Mouse (Mus musculus) urinary bladder, postnatal 4 days (tissue): ENCODE measurements around the gene Zswim1.
A peak's percentile ranks its signal among the peaks of the same experiment; 100 is the strongest.

Experiments
- DNase-seq, 2 experiments: peaks; one replicate each; pipeline ENCODE4 v3.0.0; 2021 to 2022; ENCODE audit warnings: low spot score in 2 of 2

Gene Zswim1

DNA sequence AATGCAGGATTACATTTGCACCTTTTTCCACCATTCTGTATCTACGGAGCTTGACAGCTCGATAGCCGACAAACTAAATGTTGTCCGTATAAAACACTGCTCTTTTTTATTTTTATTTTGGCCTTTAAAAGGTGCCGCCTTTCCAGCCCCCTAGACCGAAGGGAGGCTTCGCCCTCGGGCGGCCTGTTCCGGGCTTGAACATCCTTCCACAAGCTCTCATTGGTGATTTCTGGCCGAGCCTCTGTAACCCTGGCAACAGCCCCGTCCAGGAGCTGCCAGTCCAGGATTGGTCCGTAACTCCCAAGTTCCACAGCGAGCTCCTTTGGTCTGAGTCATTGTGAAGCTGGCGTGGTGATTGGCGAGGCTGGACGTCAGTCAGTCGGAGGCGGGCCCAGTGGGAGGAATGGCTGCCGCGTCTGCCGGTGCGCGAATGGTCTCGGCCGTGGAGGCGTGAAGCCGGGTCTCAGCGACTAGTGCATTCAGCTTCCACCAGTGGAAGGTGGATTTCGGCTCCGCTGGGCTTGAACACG lies at the start of gene Zswim1:
Gene Zswim1, plus strand, starts transcription at position 51 of the 530 bp plus-strand sequence.
- DNase-seq: peak; percentile 99 to 100

DNA sequence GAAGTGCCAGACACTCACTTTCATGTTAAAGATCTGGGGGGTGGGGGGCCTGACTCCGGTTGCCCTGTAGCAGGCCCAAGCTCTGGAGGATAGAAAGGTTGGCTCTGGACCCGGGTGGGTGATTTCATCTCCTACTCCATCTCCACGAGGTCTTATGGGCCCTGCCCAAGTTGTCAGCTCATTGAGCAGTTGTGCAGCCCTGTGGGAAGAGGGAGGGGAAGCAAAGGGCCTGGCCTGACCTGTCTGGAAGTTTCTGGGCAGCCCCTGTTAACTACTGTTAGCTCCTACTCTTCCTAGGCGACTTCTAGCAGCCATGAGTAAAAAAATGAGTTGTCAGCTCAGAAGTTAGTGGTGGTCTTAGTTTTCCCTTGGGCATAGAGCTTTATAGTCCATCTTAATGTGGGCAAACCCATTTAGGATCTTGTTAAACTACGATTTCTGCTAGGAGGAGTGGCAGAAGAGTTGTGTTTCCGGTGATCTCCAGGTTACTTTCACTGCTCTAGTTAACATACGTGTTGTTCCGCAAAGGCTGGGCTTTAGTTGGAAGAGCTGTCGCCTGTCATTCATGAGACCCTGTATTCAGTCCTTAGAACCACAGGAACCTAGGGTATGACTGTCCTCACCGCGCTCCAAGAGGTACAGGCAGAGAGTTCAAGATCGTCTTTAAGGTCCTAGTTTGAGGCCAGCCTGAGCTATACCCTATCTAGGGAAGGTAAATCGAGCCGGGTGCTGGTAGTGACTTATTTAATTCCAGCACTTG lies 49.1 kb upstream of the Zswim1 start:
- no peak for DNase-seq

DNA sequence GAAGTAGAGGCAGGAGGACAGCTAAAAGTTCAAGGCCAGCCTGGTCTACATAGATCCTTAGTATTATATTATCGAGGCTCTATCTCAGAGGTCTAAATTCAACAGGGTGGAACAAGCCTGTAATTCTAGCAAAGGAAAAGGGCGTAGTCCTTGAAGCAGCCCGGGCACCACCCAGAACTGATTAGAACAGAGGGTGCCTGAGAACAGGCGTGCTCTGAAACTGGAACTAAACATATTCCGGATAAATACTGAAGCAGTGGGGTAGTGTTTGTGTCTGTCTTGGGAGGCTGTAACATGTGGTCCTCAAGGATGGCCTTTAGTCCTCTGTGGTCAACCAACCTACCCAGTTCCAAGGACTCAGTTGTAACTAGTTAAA lies 48.5 kb upstream of the Zswim1 start:
- DNase-seq: no peak

DNA sequence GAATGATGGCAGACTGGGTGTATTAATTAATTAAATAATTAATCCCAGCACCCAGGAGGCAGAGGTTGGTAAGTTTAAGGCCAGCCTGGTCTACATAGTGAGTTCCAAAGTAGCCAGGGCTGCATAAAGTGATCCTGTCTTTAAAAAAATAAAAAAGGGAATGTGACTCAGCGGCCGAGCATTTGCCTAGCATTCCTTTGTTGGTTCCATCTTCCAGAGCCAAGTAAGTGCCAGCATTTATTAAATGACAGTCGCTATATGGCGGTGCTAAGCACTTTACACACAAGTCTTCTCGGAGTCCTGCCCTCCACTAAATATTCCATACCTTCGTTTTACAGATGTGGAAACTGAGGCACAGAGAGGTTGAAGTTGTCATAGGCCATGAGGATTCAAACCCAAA lies 46.4 kb upstream of the Zswim1 start:
- DNase-seq: no peak

DNA sequence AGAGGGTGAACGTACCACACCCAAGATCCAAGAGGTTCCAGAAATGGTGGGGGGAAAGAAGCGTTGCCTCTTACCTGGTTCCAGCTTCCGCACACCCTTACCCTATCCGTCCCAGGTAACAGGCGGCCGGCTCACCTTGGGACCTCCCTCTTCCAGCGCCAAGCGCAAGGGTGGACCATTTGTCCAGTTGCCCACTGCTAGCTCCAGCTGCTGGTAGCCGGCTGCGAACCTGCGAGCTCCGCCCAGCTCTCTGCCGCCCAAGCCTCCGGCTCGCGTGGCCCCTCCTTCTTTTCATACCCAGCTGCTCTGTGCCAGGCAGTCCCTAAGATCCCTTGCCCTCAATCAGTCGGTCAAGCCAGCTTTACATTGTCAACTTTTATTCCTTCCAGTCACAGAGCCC lies 45.7 kb upstream of the Zswim1 start:
- DNase-seq: no peak

DNA sequence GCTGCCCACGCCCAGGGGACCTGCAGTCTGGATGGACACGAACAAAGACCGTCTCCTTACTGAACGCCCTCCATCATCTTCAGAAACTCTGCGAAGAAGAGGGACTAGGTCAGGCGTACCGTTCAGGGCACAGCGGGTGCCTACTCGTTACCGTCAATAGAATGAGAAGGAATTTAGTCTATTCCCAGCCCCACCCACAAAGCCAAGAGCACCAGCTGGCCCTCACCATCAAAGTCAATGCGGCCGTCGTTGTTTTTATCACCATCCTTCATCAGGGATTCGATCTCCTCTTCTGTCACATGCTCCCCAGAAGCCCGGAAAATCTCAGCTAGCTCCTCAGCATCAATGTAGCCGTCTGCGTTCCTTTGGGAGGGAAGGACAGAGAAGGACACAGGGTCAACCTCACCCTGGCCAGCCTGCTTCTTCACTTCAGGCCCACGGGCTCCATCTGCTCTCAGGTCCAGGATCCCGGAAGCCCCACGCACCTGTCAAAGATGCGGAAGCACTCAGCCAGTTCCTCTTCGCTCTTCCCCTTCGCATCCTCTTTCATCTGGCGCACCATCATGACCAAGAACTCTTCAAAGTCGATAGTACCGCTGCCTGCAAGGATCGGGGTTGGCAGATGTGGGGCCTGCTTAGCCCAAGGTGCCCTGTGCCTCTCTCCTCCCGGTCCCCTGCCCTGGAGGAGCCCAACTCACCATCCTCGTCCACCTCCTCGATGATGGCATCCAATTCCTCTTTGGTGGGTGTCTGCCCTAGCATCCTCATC lies 45.1 kb upstream of the Zswim1 start:
- DNase-seq: no peak

DNA sequence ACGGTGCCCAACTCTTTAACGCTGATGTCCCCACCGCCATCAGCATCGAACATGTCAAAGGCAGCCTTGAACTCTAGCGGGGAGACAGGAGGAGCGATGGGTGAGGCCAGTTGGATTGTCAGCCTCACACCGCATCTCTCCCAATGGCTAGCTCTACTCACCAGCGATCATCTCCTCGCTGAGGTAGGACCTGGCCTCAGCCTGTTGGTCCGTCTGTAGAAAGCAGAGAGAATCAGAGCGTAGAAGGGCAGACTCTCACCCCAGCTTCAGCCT lies 44.5 kb upstream of the Zswim1 start:
- no peak for DNase-seq

DNA sequence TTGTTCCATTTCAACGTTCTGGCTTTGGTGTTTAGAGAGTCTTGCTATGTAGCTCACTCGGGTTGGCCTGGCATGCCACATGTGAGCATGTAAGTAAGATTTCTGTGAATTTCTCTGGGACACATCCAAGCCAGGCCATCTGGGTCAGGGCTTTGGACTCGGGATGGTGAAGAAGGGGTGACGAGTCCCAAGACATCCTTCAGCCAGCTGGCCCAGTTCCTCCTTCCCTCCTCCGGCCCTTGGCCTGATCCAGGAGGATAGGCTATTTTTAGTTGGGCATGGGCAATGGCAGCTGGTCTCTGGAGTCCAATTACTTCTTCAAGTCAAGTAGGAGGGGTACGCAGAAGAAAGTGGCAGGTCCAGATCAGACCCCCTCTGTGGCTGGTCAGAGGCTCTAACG lies 43.7 kb upstream of the Zswim1 start:
- DNase-seq: no peak

DNA sequence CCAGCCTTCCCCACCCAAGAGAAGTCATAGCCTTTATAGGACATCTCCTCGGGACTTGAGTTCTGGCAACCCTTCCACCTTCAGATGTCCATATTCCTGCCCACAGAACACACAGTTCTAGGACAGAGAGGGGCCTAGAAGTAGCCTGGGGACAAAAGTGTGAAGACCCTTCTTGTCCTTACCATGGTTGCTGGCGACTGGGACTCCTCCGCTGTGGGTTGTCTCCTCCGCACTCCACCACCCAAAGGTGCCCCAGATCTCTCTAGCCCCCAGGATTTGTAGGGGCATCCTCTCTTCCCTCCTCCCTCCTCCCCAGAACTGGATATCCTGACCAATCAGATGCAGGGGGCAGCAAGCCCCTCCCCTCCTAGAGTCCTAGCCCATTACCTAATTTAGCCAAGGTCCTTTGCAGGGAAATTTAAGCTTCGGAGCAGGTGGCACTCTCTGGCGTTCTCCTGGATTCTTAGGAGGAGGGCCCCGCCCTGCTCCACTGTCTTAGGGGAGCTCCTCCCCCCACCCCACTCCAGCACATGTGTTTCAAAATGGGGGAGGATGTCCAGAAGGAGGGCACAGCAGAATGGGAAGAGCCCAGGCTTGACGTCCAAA lies 42.9 kb upstream of the Zswim1 start, which contains the start of gene Tnnc2:
Gene Tnnc2, minus strand, starts transcription at position 487 of the 606 bp plus-strand sequence.
- DNase-seq: no peak

DNA sequence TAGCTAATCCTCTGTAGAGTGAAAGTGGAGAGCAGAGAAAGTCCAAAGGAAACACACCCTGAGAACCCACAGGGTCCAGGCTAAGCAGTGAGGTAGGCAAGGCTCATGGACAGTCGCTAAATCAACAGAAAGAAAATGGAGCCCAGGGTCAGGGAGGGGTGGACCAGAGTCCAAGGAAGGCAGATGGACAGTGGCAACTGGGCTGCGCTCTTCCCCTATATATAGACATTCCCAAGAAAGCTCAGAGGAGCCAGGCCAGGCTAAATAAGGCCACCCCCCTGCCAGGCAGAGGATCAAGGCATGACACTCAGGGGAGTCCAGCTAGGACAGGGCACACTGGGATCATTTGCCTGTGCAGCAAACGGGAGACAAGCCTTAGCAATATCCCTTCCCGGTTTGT lies 40.6 kb upstream of the Zswim1 start:
- DNase-seq: no peak

DNA sequence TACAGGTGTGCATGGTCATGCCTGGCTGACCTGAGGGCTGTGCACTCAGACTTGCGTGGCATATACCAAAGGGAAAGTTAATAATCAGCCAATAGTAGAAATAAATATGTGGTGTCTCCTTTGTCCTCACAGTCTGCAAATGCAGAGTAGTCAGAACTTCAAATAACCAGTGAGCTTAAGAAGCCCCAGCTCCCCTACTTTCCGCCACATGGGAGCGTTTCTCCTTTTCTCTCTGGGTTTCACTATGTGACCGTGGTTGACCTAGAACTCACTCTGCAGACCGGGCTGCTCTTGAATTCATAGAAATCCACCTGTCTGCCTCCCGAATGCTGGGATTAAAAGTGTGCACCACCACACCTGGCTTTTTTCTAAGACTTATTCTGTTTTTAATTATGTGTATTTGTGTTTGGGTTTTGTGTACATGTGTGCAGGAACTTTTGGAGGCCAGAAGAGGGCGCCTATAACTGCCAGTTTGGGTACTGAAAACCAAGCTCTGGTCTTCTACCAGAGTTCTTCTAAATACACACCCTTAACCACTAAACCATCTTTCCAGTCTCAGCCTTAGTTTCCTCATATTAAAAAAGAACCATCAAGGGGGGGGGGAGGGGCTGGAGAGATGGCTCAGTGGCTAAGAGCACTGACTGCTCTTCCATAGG lies 38.4 kb upstream of the Zswim1 start:
- no peak for DNase-seq

DNA sequence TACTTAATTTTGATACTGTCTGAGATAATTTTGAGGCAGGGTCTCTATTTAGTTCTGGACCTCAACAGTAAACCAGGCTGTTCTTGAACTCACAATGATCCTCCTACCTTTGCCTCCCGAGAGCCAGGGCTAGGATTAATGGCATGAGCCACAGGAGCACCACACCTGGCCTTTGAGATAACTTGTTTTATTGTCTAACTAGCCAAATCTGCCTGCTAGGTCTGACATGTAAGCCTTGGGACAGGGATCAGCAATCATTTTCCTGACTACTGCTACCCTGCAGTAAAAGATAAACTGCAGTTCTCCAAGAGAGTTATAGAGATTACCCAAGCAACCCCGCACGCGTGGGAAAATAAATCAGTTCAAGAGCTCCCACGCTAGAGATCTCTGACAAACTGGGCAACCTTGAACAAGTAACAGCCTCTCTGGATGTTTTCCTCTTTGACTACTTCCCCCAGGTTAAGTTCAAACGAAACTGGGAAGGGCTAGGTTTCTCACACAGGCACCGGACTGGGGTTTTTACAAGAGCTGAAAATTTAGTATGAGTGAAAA lies 37.5 kb upstream of the Zswim1 start:
- no peak for DNase-seq

DNA sequence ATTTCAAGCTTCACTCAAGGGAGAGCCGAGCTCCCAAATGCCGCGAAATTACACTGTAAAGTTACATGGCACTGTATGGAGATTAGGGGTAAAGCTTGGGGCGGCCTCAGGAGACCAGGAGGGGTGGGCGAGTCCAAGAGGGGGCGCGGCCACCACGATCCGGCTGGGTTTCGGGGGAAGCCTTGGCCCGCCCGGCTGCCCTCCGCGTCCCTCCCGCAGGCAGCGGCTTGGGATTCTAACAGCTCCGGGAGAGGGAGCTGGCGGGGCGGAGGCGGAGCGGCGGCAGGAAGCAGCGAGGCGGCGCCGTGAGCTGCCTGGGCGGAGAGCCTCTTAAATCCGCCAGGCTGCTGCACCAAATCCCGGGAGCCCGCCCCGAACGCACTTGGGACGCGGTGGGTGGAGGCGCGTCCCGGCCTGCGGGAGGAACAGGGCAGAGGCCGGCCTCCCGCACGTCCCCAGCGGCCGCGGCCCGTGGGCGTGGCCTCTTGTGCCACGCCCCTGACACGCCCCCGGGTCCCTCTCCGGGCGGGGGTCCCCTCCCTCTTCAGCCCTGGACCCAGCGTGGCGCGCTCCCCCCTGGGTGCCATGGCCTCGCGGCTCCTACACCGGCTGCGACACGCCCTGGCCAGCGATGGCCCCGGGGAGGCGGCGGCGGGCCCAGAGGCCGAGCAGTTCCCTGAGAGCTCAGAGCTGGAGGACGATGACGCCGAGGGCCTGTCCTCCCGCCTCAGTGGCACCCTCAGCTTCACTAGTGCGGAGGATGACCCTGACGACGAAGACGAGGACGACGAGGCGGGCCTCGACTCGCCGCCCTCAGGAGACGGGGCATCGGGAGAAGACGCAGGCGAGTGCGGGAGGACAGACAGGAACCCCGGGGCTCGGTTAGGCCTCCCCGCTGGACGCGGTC lies 36.8 kb upstream of the Zswim1 start, which contains the start of gene Snx21:
Gene Snx21, plus strand, starts transcription at position 343 of the 907 bp plus-strand sequence.
- peak; percentile 81 to 89 for DNase-seq

DNA sequence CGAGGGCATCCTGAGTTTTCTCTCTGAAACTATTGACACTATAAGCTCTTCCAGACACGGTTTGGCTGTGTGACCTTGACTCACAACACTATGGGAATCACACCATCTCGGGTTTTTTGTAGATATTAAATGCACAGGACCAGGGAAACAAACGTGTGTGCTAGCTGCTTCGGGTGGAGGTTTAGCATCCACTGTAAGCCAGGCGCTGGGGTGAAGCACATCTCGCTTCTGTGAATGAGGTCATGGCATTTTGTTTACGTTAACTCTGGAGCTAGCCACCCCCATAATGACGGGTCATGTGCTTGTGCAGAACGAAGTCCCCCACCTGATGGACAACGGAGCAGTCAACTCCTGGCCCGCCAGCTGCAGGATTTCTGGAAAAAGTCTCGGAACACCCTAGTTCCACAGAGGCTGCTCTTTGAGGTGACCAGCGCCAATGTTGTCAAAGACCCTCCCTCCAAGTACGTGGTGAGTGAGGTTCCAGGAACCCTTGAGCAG lies 36.0 kb upstream of the Zswim1 start:
- DNase-seq: no peak

DNA sequence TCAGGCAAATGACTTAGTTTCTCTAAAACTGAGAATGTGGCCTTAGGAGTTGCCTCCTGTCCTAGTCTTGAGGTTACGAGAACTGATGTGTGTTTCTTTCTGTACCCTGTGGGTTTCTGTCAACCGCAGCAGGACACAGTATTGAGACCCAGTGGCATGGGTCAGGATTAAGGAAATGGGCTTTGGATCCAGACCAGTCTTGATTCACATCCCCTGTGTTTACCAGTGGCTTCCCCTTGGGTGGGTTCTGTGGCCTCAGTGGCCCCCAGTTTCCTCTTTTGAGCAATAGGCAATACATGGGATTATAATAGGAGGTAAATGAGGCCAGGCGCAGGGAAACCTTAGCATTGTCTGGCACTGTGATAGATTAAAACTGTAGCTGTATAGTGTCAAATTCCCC lies 35.5 kb upstream of the Zswim1 start:
- DNase-seq: no peak

DNA sequence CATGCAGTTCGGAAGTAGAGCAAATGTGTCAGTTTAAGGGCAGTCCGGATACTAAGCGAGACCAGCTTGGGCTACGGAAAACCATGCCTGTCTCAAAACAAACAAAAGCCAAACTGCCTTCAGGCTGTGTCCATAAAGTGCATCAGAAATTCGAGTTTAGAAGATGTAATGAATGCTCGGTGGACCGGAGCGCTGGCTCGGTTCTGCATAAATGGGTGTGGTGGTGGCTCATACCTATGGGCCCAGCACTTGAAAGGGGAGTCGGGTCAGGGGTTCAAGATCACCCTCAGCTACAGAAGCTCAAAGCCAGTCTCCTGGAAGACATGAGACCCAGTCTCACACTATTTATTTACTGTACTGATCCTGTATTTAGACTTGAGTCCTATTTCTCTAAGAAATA lies 34.7 kb upstream of the Zswim1 start:
- DNase-seq: no peak

DNA sequence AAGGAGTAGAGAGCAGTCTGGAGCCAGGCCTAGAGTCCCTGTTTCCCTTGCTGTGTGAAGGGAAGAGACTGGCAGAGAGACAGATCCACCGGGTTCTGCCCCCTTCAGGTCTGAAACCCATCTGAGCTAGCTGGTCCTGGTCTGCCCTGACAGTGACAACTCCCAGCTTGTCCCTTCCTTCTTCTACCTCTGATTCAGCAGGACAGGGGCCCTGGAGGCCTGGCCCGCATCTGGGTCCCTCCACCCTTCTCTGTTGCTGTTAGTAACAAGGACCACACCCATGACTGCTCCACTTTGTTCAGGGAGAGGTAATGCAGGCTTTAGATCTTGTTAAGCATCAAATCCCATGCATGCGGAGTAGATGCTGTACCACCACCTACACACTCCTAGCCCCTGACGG lies 34.1 kb upstream of the Zswim1 start:
- DNase-seq: no peak

DNA sequence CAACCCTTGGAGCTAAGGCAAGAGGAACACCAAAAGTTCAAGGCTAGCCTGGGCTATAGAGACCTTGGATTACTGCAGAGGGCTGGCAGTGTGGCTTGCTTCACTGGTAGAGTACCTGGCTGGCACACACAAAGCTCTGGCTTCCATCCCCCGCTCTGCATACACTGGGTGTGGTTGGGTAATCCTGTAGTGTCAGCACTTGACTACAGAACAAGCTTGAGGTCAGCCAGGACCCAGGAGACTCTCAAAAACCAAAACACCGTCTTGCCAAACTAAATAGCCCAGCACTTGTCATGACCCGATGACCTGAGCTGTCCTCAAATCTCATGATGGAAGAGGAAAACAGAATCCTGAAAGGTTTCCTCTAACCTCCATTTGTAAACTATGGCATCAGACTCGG lies 32.0 kb upstream of the Zswim1 start:
- no peak for DNase-seq

DNA sequence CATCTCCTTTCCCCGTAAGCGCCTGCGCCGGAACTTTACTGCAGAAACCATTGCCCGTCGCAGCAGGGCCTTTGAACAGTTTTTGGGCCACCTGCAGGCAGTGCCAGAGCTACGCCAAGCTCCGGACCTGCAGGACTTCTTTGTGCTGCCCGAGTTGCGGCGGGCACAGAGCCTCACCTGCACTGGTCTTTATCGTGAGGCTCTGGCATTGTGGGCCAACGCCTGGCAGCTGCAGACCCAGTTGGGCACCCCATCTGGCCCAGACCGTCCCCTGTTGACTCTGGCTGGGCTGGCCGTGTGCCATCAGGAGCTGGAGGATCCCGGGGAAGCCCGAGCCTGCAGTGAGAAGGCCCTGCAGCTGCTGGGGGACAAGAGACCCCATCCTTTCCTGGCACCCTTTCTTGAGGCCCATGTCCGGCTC lies 30.6 kb upstream of the Zswim1 start:
- no peak for DNase-seq

DNA sequence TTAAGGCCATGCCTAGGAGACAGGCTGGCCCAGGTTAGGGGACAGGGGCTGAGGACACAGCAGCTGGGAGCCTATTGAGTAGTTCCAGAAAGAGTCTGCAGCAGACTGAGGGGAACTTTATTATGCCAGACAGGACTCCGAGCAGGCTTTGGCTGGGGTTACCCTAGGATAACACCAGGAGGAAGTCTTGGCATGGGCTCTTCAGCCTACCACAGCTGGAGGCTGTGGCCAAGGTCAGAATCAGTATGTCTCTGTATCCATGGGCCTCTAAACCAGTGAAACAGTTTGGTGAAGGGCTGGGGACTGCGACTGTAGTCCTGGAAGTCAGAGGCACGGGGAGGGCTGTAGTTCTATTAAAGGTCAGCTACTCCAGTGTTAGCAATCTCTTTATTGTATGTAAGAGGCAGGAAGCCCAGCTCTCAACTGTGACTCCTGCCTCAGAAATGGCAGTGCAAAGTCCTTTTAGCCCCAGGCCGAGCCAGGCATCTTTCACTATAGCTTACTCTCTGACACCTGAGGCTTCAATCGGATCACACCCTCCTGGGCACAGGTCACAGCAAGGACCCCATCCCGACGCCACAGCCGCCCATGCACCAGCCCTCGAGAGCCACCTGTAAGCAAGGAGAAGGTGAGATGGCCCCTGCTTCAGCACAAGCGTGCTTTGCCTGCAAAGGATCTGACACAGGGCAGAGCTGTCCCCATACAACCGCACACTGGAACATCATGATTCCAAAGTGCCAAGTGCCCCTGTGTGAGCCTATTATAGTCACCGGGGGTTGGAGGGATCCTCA lies 29.9 kb upstream of the Zswim1 start:
- DNase-seq: no peak
